Mouse (Mus musculus): ENCODE results near the gene Gm45837.

The Gm45837 gene

GRCm38 (mm10) chr7:101410267-101410936, at the start of gene Gm45837:
TSS of gene Gm45837 (plus strand) at chr7:101410886.
- DNase-seq (ENCODE audit: low spot score in 2 of 2): no peak

DNA sequence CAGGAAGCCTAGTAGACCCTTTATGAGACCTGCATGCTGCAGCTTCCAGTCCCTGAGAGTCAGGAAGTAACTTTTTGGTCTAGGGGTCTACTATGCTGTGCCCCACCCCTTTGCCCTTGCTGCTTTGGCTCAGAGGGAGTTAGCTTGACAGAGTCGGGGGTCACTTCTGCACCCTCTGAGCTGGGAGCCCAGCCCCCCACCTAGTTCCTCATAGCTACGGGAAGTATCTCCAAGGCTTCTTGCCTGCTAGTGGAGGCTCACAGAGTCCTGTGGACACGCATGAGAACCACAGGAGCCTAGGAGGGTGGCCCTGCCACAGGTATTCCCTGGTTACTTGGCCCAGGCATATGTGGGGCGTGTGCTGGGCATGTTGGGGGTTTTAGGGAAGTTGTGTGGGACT, 49.7 kb upstream of the Gm45837 start:
- DNase-seq (ENCODE audit: low spot score in 2 of 2): no peak

DNA sequence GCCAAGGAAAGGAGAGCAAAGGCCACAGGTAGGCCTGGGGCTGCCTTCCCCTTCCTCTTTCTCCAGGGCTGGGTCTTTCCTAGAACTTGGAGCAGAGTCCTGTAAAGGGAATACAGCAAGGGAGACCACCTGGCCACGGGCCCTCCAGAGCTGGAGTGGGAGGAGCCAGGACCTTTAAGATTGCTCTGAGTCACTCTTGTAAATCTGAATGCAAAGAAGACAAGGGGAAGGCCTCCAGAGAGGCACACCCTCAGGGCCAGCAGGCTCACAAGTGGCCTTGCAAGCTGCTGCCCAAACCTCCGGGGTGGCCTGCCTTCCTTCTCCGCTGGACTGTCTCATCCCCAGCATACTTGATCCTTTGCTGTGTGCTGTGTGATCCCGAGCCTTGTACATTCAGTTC, 48.9 kb upstream of the Gm45837 start:
- no peak for DNase-seq (ENCODE audit: low spot score in 2 of 2)

GRCm38 (mm10) chr7:101362791-101363191, 47.9 kb upstream of the Gm45837 start:
- DNase-seq (ENCODE audit: low spot score in 2 of 2): no peak

GRCm38 (mm10) chr7:101363914-101364313, 46.8 kb upstream of the Gm45837 start:
- no peak for DNase-seq (ENCODE audit: low spot score in 2 of 2)

- DNase-seq (ENCODE audit: low spot score in 2 of 2): no peak
These were observed 42.5 kb upstream of the Gm45837 start for GRCm38 (mm10) chr7:101367901-101368852.

GRCm38 (mm10) chr7:101369666-101370065, 41.0 kb upstream of the Gm45837 start:
- no peak for DNase-seq (ENCODE audit: low spot score in 2 of 2)

DNA sequence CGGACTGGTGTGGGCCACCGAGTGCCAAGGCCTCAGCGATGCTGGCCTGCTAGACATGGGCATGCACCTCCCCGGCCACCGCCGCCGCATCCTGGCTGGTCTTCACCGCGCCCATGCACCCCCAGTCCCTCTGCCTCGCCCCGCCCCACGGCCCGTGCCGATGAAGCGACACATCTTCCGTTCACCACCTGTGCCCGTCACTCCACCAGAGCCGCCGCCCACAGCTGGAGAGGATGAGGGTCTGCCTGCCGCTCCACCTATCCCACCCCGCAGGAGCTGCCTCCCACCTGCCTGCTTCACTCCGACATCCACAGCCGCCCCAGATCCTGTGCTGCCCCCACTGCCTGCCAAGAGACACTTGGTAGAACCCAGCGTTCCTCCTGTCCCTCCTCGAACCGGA, 37.6 kb upstream of the Gm45837 start:
- DNase-seq (ENCODE audit: low spot score in 2 of 2): no peak

GRCm38 (mm10) chr7:101374155-101374554, 36.5 kb upstream of the Gm45837 start:
- DNase-seq (ENCODE audit: low spot score in 2 of 2): no peak

GRCm38 (mm10) chr7:101376701-101377340, 33.9 kb upstream of the Gm45837 start:
- DNase-seq (ENCODE audit: low spot score in 2 of 2): no peak

GRCm38 (mm10) chr7:101377741-101378262, 32.9 kb upstream of the Gm45837 start:
- peak; percentile 73 to 80 for DNase-seq (ENCODE audit: low spot score in 2 of 2)

GRCm38 (mm10) chr7:101378285-101378684, 32.4 kb upstream of the Gm45837 start:
- no peak for DNase-seq (ENCODE audit: low spot score in 2 of 2)

GRCm38 (mm10) chr7:101378796-101379465, 31.8 kb upstream of the Gm45837 start:
- no peak for DNase-seq (ENCODE audit: low spot score in 2 of 2)

DNA sequence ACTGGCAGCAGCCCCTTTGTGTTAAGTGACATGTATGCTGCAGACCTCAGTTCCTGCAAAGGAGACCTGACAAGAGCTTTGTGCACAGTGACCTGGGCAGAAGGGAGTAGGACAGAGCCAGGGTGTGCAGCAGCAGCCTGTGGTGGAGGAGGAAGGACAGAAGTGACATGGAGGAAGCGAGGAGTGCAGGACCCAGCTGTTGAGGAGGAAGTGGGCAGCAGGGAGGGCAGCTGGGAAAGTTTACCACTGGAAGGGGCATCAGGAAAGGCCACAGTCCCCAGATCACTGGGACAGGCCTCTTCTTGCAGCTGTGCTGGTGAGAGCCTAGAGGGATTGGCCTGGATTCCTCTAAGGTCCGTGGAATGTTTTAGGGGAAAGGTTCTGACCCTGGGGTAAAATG, 31.0 kb upstream of the Gm45837 start:
- no peak for DNase-seq (ENCODE audit: low spot score in 2 of 2)

GRCm38 (mm10) chr7:101381512-101381911, 29.2 kb upstream of the Gm45837 start:
- DNase-seq (ENCODE audit: low spot score in 2 of 2): no peak

DNA sequence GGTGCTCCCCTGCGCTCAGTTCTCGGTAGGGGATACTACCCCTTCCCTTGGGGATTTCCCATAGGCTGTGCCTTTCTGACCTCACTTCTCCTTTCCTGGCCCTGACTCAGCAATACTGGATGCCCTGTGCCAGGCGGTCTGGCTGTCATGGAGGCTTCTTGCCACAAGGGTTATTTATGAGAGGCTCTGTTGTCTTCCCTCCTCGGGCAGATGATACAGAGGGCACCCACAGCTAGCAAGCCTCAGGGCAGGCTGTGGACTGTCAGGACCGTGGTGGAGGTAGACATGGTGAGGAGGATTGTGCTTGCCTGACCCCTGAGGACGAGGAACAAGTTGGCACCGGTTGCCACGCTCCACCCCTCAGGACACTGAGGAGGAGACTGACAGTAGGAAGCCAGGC, 28.3 kb upstream of the Gm45837 start:
- DNase-seq (ENCODE audit: low spot score in 2 of 2): no peak

- no peak for DNase-seq (ENCODE audit: low spot score in 2 of 2)
These were observed 26.9 kb upstream of the Gm45837 start for GRCm38 (mm10) chr7:101383756-101384155.

GRCm38 (mm10) chr7:101384931-101385330, 25.8 kb upstream of the Gm45837 start:
- DNase-seq (ENCODE audit: low spot score in 2 of 2): no peak

- peak in 1 of 2 experiments; percentile 61 for DNase-seq (ENCODE audit: low spot score in 2 of 2)
These were observed 25.4 kb upstream of the Gm45837 start for GRCm38 (mm10) chr7:101385331-101385733.

DNA sequence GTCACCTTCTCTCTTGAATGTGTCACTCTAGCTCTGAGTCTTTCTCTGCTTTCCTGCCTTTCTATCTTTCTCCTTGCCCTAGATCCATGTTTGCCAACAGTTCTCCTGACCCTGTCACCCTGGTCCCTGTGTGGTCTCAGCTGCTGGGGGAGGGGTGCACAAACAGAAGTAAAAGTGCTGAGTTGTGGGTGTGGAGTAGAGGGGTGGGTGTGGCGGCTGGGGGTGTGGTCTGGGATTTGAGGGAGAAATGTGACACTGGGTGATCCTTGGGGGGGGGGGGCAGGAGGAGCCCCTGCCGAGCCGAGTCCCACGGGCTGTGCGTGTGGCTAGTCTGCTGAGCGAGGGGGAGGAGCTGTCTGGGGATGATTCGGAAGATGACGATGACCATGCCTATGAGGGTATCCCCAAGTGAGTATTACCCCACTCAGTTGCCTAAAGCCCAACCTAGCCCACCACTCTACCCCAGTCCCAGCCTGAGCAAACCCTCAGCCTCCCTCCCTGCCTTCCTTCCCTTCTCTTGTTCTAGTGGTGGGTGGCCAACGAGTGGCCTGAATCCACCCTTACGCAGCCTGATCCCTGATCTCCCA, 24.7 kb upstream of the Gm45837 start:
- DNase-seq (ENCODE audit: low spot score in 2 of 2): no peak

GRCm38 (mm10) chr7:101389256-101389655, 21.4 kb upstream of the Gm45837 start:
- DNase-seq (ENCODE audit: low spot score in 2 of 2): peak in 1 of 2 experiments; percentile 15

Data from urinary bladder, postnatal 4 days (tissue).